Mouse (Mus musculus) small intestine, adult 2 months (tissue): Measurements from ENCODE around the gene Fgd4.

ENCODE experiments used
- CTCF ChIP-seq: fragments of 200-500 bp; IDR thresholded peaks from 2 replicates; pipeline ENCODE4 v1.5.1; 2012; ENCODE audit warnings: low read depth, mild to moderate bottlenecking, control low read depth, inconsistent platforms, low read length, moderate library complexity, mixed read lengths; ENCODE audit not compliant: insufficient replicate concordance, insufficient read length; ENCODE audit errors: extremely low read depth
- POLR2A ChIP-seq: fragments of 200-500 bp; IDR thresholded peaks from 2 replicates; pipeline ENCODE4 v1.6.1; 2012; ENCODE audit warnings: low read depth, mild to moderate bottlenecking, control low read depth, inconsistent platforms, low read length, moderate library complexity

DNA sequence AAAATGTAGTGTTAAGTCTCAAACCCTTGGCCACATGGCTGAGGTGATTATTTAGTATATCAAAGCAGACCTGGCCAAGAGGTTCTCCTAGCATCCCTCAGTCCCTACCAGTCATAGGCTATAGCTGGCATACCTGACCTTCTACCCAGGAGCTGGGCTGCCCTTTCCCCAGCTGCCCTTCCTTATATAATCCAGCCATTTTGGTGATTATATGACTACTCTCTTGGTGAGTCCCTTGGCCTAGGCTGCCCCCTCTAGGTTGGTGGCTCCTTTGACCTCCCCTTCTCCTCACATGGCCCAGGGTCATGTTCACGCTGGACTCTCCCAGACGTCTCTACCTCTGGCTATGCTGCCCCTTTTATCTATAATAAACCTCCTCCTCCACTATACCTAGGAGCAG is 65.1 kb downstream of the Fgd4 start:
- no peak for TF ChIP-seq CTCF
- no peak for TF ChIP-seq POLR2A
